Mouse (Mus musculus): Measurements from ENCODE around the gene Odf2. TPM values are rescaled to one million over a fixed set of nuclear protein-coding genes. Genes with fewer than 3 reads are reported as not detected.

Odf2 gene
- total RNA-seq, 4 experiments from 2014 or later = 85.4 to 106 (median 97.1) TPM

Small RNA genes within 50 kb of the gene (microRNA-seq; reads per million reads assigned to microRNA genes)
- gene Mir219a-2 (0 reads per million in 2 experiments), gene Mir219b (0 reads per million in 2 experiments)

Other genes with a start within 250 kb of the Odf2 start
- 1 to 10 TPM in 3 of 4 experiments, under 1 TPM in 1; 0.44 to 2.5 (median 1.4) TPM for gene Gm13420, start 137.5 kb upstream of the Odf2 start, total RNA-seq (2022)
- gene Gm13547, start 129.9 kb upstream of the Odf2 start, total RNA-seq (2022) = under 1 TPM in 1 of 4 experiments, not detected in 3; 0.63 TPM
- 10 to 100 TPM; 20.1 to 31.2 (median 22.6) TPM for gene Coq4, start 101.7 kb upstream of the Odf2 start, total RNA-seq (2022)
- gene Trub2, start 100.7 kb upstream of the Odf2 start, total RNA-seq (2022) = 10 to 100 TPM; 45.4 to 53.5 (median 50.2) TPM
- gene Slc27a4, start 86.6 kb upstream of the Odf2 start, total RNA-seq (2022) = 10 to 100 TPM; 73.1 to 75.0 (median 74.0) TPM
- 10 to 100 TPM; 52.1 to 65.1 (median 59.8) TPM for gene Urm1, start 69.1 kb upstream of the Odf2 start, total RNA-seq (2022)
- 10 to 100 TPM in 3 of 4 experiments, 1 to 10 TPM in 1; 7.7 to 11.6 (median 11.0) TPM for gene Cercam, start 20.1 kb upstream of the Odf2 start, total RNA-seq (2022)
- gene Gle1, start 46.2 kb downstream of the Odf2 start, total RNA-seq (2022) = 10 to 100 TPM; 45.2 to 52.4 (median 48.4) TPM
- gene Sptan1, start 76.3 kb downstream of the Odf2 start, total RNA-seq (2022) = 100 to 1,000 TPM; 738 to 833 (median 788) TPM
- 10 to 100 TPM; 38.7 to 43.4 (median 42.1) TPM for gene Wdr34, start 159.7 kb downstream of the Odf2 start, total RNA-seq (2022)
- gene Set, start 168.2 kb downstream of the Odf2 start, total RNA-seq (2022) = 100 to 1,000 TPM; 190 to 221 (median 207) TPM
- 1 to 10 TPM; 1.9 to 4.5 (median 2.3) TPM for gene Pkn3, start 188.5 kb downstream of the Odf2 start, total RNA-seq (2022)
- 10 to 100 TPM in 1 of 4 experiments, 1 to 10 TPM in 3; 6.8 to 10.5 (median 8.9) TPM for gene Zdhhc12, start 204.4 kb downstream of the Odf2 start, total RNA-seq (2022)
- 100 to 1,000 TPM; 141 to 144 (median 142) TPM for gene Zer1, start 235.4 kb downstream of the Odf2 start, total RNA-seq (2022)
- gene Tbc1d13, start 244.5 kb downstream of the Odf2 start, total RNA-seq (2022) = 10 to 100 TPM; 46.3 to 59.3 (median 49.1) TPM

Data from left cerebral cortex, adult 8-10 months (tissue).